23 mouse cellular contexts compared by ENCODE assay signal in the genomic region with DNA sequence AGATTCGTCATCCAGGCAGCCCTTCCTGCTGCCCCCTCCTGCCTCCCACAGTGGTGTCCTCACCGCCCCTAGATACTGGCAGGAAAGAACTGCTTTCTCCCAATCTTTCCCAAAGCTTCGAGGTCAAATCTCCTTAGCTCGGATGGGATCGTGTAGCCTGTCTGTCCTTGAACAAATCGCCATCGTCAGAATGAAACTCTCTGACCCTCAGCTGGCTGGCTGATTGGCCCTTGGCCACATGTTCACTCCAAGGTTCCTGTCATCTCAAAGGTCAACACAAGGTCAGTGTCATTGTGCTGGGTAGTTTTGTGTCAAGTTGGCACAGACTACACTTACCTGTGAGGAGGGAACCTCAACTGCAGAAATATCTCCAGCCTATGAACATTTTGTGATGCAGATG. TPM values are rescaled to one million over a fixed set of nuclear protein-coding genes. Genes with fewer than 3 reads are reported as not detected.
DNase-seq lines count a peak whose midpoint lies in the region; ATAC-seq lines count a peak whose summit lies in the region.
"Had no signal": no experiment of that assay in that cellular context is flagged by ENCODE, and none has a peak within 500 bp of the region (broad histone marks: within the 10 kb centered on the region; RNA-seq: fewer than 3 reads in every experiment).

No protein-coding gene starts in this region.

- DNase-seq in adrenal gland, adult (ENCODE audit: inconsistent age in 2 of 2, low spot score in 1 of 2), result peak; percentile 72 to 87
- DNase-seq in adrenal gland, postnatal 4 days (ENCODE audit: low spot score in 2 of 2), result no peak
- DNase-seq in hindbrain, embryonic 11.5 days (ENCODE audit: low spot score), result no peak
- DNase-seq in testis, postnatal 14 days (ENCODE audit: low spot score), result peak; percentile 78
- no peak for DNase-seq in testis, postnatal 10 days (ENCODE audit: low spot score)
- DNase-seq in frontal cortex, postnatal 10 days (ENCODE audit: low spot score in 2 of 2), result no peak
- DNase-seq in right cerebral cortex, postnatal 10 days (ENCODE audit: low spot score in 2 of 2), result no peak
- DNase-seq: B cell, adult 2 months; cerebellum, adult 11-12 months; cerebellum, adult 9-10 months; cerebellum, postnatal 25 days; gastrocnemius, postnatal 10 days; heart, adult 18-20 months; heart, postnatal 14 days had no signal

- no peak overlapping the region for H3K9ac ChIP-seq in hindbrain, embryonic 13.5 days
- H3K9ac ChIP-seq in hindbrain, embryonic 11.5 days (ENCODE audit: low read depth, low read length), result no peak overlapping the region
- H3K9ac ChIP-seq: embryonic facial prominence, embryonic 12.5 days had no signal

- H3K27me3 ChIP-seq in hindbrain, embryonic 13.5 days, result no peaks in the 10 kb centered on the region
- no peaks in the 10 kb centered on the region for H3K27me3 ChIP-seq in hindbrain, embryonic 11.5 days (ENCODE audit: control insufficient read depth, insufficient read depth, low read length)
- H3K27me3 ChIP-seq: embryonic facial prominence, embryonic 12.5 days had no signal

- no peak overlapping the region for H3K4me3 ChIP-seq in hindbrain, embryonic 13.5 days
- H3K4me3 ChIP-seq in hindbrain, embryonic 11.5 days (ENCODE audit: low read depth, low read length), result no peak overlapping the region
- H3K4me3 ChIP-seq: embryonic facial prominence, embryonic 12.5 days; heart, embryonic 10.5 days; hindbrain, embryonic 10.5 days had no signal

- peaks cover 8% of the 10 kb centered on the region; the same call in 1 of the 2 replicates for H3K4me1 ChIP-seq in hindbrain, embryonic 13.5 days (replicated peaks)
- H3K4me1 ChIP-seq in hindbrain, embryonic 11.5 days (replicated peaks; ENCODE audit: control insufficient read depth, insufficient read depth, low read length), result no peaks in the 10 kb centered on the region

- 65% methylated on average over 7 of the region's 7 CpGs for WGBS in hindbrain, embryonic 13.5 days
- WGBS in hindbrain, embryonic 11.5 days, result 64% methylated on average over 7 of the region's 7 CpGs

- no peaks in the 10 kb centered on the region for H3K36me3 ChIP-seq in hindbrain, embryonic 13.5 days
- no peaks in the 10 kb centered on the region for H3K36me3 ChIP-seq in hindbrain, embryonic 11.5 days (ENCODE audit: control insufficient read depth, insufficient read depth, low read length)
- H3K36me3 ChIP-seq: embryonic facial prominence, embryonic 12.5 days; heart, embryonic 10.5 days; hindbrain, embryonic 10.5 days had no signal

- H3K4me2 ChIP-seq in hindbrain, embryonic 13.5 days, result no peak overlapping the region
- no peak overlapping the region for H3K4me2 ChIP-seq in hindbrain, embryonic 11.5 days (replicated peaks; ENCODE audit: low read depth, low read length)
- H3K4me2 ChIP-seq: embryonic facial prominence, embryonic 12.5 days had no signal

- H3K27ac ChIP-seq in hindbrain, embryonic 13.5 days, result peak overlapping the region; percentile 2; the same call in 1 of the 2 replicates
- no peak overlapping the region for H3K27ac ChIP-seq in hindbrain, embryonic 11.5 days (ENCODE audit: low read depth, low read length)
- H3K27ac ChIP-seq: embryonic facial prominence, embryonic 12.5 days; heart, embryonic 10.5 days; hindbrain, embryonic 10.5 days had no signal

- ATAC-seq in hindbrain, embryonic 13.5 days (ENCODE audit: low FRiP score), result no peak
- ATAC-seq in hindbrain, embryonic 11.5 days (ENCODE audit: low FRiP score), result no peak
- ATAC-seq: activated CD4-positive, CD25-positive, alpha-beta regulatory T cell, adult 4 months; hindbrain, embryonic 16.5 days; inflammation-experienced regulatory T-cells, adult 6 months; intestine, postnatal 0 days; Patski had no signal

- H3K9me3 ChIP-seq in hindbrain, embryonic 13.5 days, result no peaks in the 10 kb centered on the region
- H3K9me3 ChIP-seq in hindbrain, embryonic 11.5 days (ENCODE audit: control insufficient read depth, low read length), result no peaks in the 10 kb centered on the region
- H3K9me3 ChIP-seq: embryonic facial prominence, embryonic 12.5 days; heart, embryonic 10.5 days; hindbrain, embryonic 10.5 days had no signal

RNA-seq across cellular contexts. Expression of a gene that starts 16.7 kb away (rescaled TPM):
- 10 to 100 TPM; 33.5 to 37.9 TPM for total RNA-seq in adrenal gland, postnatal 4 days (2021)
- 40.3 and 40.7 TPM in 2 replicates for polyA plus RNA-seq in hindbrain, embryonic 13.5 days (2015; fragmentation: Nextera tagmentation; extraction: Ambion mirVana)
- 90.3 and 92.3 TPM in 2 replicates for polyA plus RNA-seq in hindbrain, embryonic 11.5 days (2014; fragmentation: Nextera tagmentation; extraction: Ambion mirVana)

Comparison
In these comparisons a context has a peak if more than half of its experiments do, and no peak if none do; other contexts are left out.
1. DNase-seq: peak in adrenal gland, adult (2 of 2) and testis, postnatal 14 days (single experiment); none in adrenal gland, postnatal 4 days (0 of 2), hindbrain, embryonic 11.5 days (single experiment), testis, postnatal 10 days (single experiment), frontal cortex, postnatal 10 days (0 of 2) and right cerebral cortex, postnatal 10 days (0 of 2).